Mouse (Mus musculus) lung, postnatal 10 days (tissue): ENCODE measurements around the gene Strada.
"Not testable (repeated sequence)": the region's sequence is repeated elsewhere in the genome, so short reads cannot be mapped to it uniquely, and the experiment has no call there.

ENCODE experiments used
- DNase-seq: peaks from one replicate; pipeline ENCODE4 v3.0.0; 2021

Strada gene

GRCm38 (mm10) chr11:106202123-106202465, at the start of gene Strada:
Gene Strada, minus strand, starts transcription at chr11:106202168.
- no peak for DNase-seq

GRCm38 (mm10) chr11:106249326-106249725, 47.4 kb upstream of the Strada start:
- DNase-seq = no peak

GRCm38 (mm10) chr11:106246834-106247233, 44.9 kb upstream of the Strada start:
- no peak for DNase-seq

GRCm38 (mm10) chr11:106233978-106234377, 32.0 kb upstream of the Strada start:
- DNase-seq = not testable (repeated sequence)

- DNase-seq = no peak
Observed at GRCm38 (mm10) chr11:106220603-106221002, 18.6 kb upstream of the Strada start.

- peak; percentile 96 for DNase-seq
Observed at GRCm38 (mm10) chr11:106216730-106217490, 14.9 kb upstream of the Strada start, which contains the start of gene Ddx42. Gene Ddx42, plus strand, starts transcription at chr11:106216926.

- DNase-seq = peak; percentile 97
Observed at GRCm38 (mm10) chr11:106215927-106216729, 14.2 kb upstream of the Strada start, which contains the start of gene Ccdc47. Gene Ccdc47, minus strand, starts transcription at chr11:106216344.

- no peak for DNase-seq
Observed at GRCm38 (mm10) chr11:106215450-106215859, 13.5 kb upstream of the Strada start.

GRCm38 (mm10) chr11:106214856-106215255, 12.9 kb upstream of the Strada start:
- no peak for DNase-seq

- DNase-seq = no peak
Observed at GRCm38 (mm10) chr11:106212771-106213170, 10.8 kb upstream of the Strada start.

GRCm38 (mm10) chr11:106201337-106202122, 438 bp downstream of the Strada start:
- DNase-seq = no peak

- DNase-seq = no peak
Observed at GRCm38 (mm10) chr11:106200756-106201155, 1.2 kb downstream of the Strada start.

GRCm38 (mm10) chr11:106199997-106200396, 2.0 kb downstream of the Strada start:
- DNase-seq = not testable (repeated sequence)

GRCm38 (mm10) chr11:106198277-106198676, 3.7 kb downstream of the Strada start:
- no peak for DNase-seq

- no peak for DNase-seq
Observed at GRCm38 (mm10) chr11:106195341-106195740, 6.6 kb downstream of the Strada start.

- no peak for DNase-seq
Observed at GRCm38 (mm10) chr11:106194891-106195290, 7.1 kb downstream of the Strada start.

GRCm38 (mm10) chr11:106194155-106194541, 7.8 kb downstream of the Strada start:
- DNase-seq = no peak

GRCm38 (mm10) chr11:106193371-106194154, 8.4 kb downstream of the Strada start:
- peak; percentile 98 for DNase-seq

- DNase-seq = no peak
Observed at GRCm38 (mm10) chr11:106192657-106193370, 9.2 kb downstream of the Strada start.

GRCm38 (mm10) chr11:106192241-106192640, 9.7 kb downstream of the Strada start:
- no peak for DNase-seq

- no peak for DNase-seq
Observed at GRCm38 (mm10) chr11:106191716-106192115, 10.3 kb downstream of the Strada start.

GRCm38 (mm10) chr11:106187326-106187725, 14.6 kb downstream of the Strada start:
- DNase-seq = no peak
